Mouse (Mus musculus): Measurements from ENCODE around the gene Pgd.
"Not testable (repeated sequence)": the region's sequence is repeated elsewhere in the genome, so short reads cannot be mapped to it uniquely, and the experiment has no call there.

Gene Pgd

GRCm38 (mm10) chr4:149166215-149166946, at the start of gene Pgd:
Gene Pgd, minus strand, starts transcription at chr4:149166771.
- DNase-seq (ENCODE audit: low spot score), result peak; percentile 96

- no peak for DNase-seq (ENCODE audit: low spot score)
Observed at GRCm38 (mm10) chr4:149215982-149216381, 49.4 kb upstream of the Pgd start.

GRCm38 (mm10) chr4:149215397-149215796, 48.8 kb upstream of the Pgd start:
- DNase-seq (ENCODE audit: low spot score), result no peak

GRCm38 (mm10) chr4:149214468-149214867, 47.9 kb upstream of the Pgd start:
- DNase-seq (ENCODE audit: low spot score), result not testable (repeated sequence)

- no peak for DNase-seq (ENCODE audit: low spot score)
Observed at GRCm38 (mm10) chr4:149213466-149213865, 46.9 kb upstream of the Pgd start.

- DNase-seq (ENCODE audit: low spot score), result not testable (repeated sequence)
Observed at GRCm38 (mm10) chr4:149211441-149211840, 44.9 kb upstream of the Pgd start.

- no peak for DNase-seq (ENCODE audit: low spot score)
Observed at GRCm38 (mm10) chr4:149202467-149202866, 35.9 kb upstream of the Pgd start.

- DNase-seq (ENCODE audit: low spot score), result no peak
Observed at GRCm38 (mm10) chr4:149201110-149201509, 34.5 kb upstream of the Pgd start.

GRCm38 (mm10) chr4:149197180-149197579, 30.6 kb upstream of the Pgd start:
- DNase-seq (ENCODE audit: low spot score), result no peak

- DNase-seq (ENCODE audit: low spot score), result no peak
Observed at GRCm38 (mm10) chr4:149191103-149191502, 24.5 kb upstream of the Pgd start.

- no peak for DNase-seq (ENCODE audit: low spot score)
Observed at GRCm38 (mm10) chr4:149188563-149188962, 22.0 kb upstream of the Pgd start.

GRCm38 (mm10) chr4:149182755-149183154, 16.2 kb upstream of the Pgd start:
- peak; percentile 58 for DNase-seq (ENCODE audit: low spot score)

- DNase-seq (ENCODE audit: low spot score), result peak; percentile 53
Observed at GRCm38 (mm10) chr4:149182192-149182591, 15.6 kb upstream of the Pgd start.

GRCm38 (mm10) chr4:149179573-149179972, 13.0 kb upstream of the Pgd start:
- DNase-seq (ENCODE audit: low spot score), result peak; percentile 72

- DNase-seq (ENCODE audit: low spot score), result peak; percentile 74
Observed at GRCm38 (mm10) chr4:149179160-149179559, 12.6 kb upstream of the Pgd start.

- no peak for DNase-seq (ENCODE audit: low spot score)
Observed at GRCm38 (mm10) chr4:149178328-149178727, 11.8 kb upstream of the Pgd start.

- no peak for DNase-seq (ENCODE audit: low spot score)
Observed at GRCm38 (mm10) chr4:149177046-149177445, 10.5 kb upstream of the Pgd start.

- no peak for DNase-seq (ENCODE audit: low spot score)
Observed at GRCm38 (mm10) chr4:149176645-149177044, 10.1 kb upstream of the Pgd start.

- peak; percentile 22 for DNase-seq (ENCODE audit: low spot score)
Observed at GRCm38 (mm10) chr4:149173661-149174060, 7.1 kb upstream of the Pgd start.

GRCm38 (mm10) chr4:149172666-149173065, 6.1 kb upstream of the Pgd start:
- peak; percentile 93 for DNase-seq (ENCODE audit: low spot score)

- DNase-seq (ENCODE audit: low spot score), result peak; percentile 55
Observed at GRCm38 (mm10) chr4:149172083-149172482, 5.5 kb upstream of the Pgd start.

- peak; percentile 86 for DNase-seq (ENCODE audit: low spot score)
Observed at GRCm38 (mm10) chr4:149171581-149171981, 5.0 kb upstream of the Pgd start.

GRCm38 (mm10) chr4:149170394-149170931, 3.9 kb upstream of the Pgd start:
- peak; percentile 84 for DNase-seq (ENCODE audit: low spot score)

GRCm38 (mm10) chr4:149169926-149170325, 3.4 kb upstream of the Pgd start:
- DNase-seq (ENCODE audit: low spot score), result not testable (repeated sequence)

All from adipocyte (in vitro differentiated cells).